Mouse (Mus musculus): Measurements from ENCODE around the gene Trf. TPM values are rescaled to one million over a fixed set of nuclear protein-coding genes. Genes with fewer than 3 reads are reported as not detected.

Trf gene
- polyA plus RNA-seq, 1 experiment from 2014 or later = 44.0 TPM

DNA sequence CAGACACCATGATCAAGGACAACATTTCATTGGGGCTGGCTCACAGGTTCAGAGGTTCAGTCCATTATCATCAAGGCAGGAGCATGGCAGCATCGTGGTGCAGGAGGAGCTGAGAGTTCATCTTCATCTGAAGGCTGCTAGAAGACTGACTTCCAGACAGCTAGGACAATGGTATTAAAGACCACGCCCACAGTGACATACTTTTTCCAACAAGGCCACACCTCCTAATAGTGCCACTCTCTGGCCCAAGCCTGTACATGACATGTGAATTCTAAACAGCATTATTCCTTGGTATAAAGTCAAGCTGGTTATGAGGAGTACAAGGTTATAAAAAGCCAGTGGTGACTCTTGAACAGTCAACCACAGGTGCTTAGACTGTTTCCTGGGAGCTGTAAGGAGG lies 75.7 kb downstream of the Trf start:
- no peak overlapping the region for H3K4me3 ChIP-seq (ENCODE audit: control insufficient read depth in 1 of 2, insufficient read depth in 1 of 2, low read depth in 1 of 2, low read length in 2 of 2)
- H3K4me2 ChIP-seq (ENCODE audit: low read length) = no peak overlapping the region
- no peaks in the 10 kb centered on the region for H3K4me1 ChIP-seq (ENCODE audit: control insufficient read depth in 2 of 2, insufficient read depth in 2 of 2, low read length in 2 of 2)
- no peak overlapping the region for H3K9ac ChIP-seq (ENCODE audit: low read length)
- no peaks in the 10 kb centered on the region for H3K27me3 ChIP-seq (ENCODE audit: control insufficient read depth, insufficient read depth, low read length)
- no peak overlapping the region for H3K27ac ChIP-seq (replicated peaks in 1 of 2; ENCODE audit: control insufficient read depth in 1 of 2, insufficient read depth in 1 of 2, low read depth in 2 of 2, low read length in 2 of 2)
- no peaks in the 10 kb centered on the region for H3K36me3 ChIP-seq (ENCODE audit: control insufficient read depth, insufficient read depth, low read length)
- H3K9me3 ChIP-seq (ENCODE audit: control insufficient read depth, low read length) = no peaks in the 10 kb centered on the region
- ATAC-seq (ENCODE audit: insufficient number of reproducible peaks, insufficient read depth, low FRiP score, low read depth) = no peak
- 71% methylated on average over 2 of the region's 2 CpGs for WGBS

Other genes with a start within 250 kb of the Trf start
- gene Slco2a1, start 241.7 kb downstream of the Trf start, polyA plus RNA-seq (2014; fragmentation: Nextera tagmentation; extraction: Ambion mirVana) = 6.5 and 7.0 TPM in 2 replicates
- 1.0 and 1.5 TPM in 2 replicates for gene Rab6b, start 118.7 kb downstream of the Trf start, polyA plus RNA-seq (2014; fragmentation: Nextera tagmentation; extraction: Ambion mirVana)
- gene Srprb, start 28.3 kb downstream of the Trf start, polyA plus RNA-seq (2014; fragmentation: Nextera tagmentation; extraction: Ambion mirVana) = 43.1 and 44.6 TPM in 2 replicates
- gene Gm20425, start 137 bp downstream of the Trf start, polyA plus RNA-seq (2014; fragmentation: Nextera tagmentation; extraction: Ambion mirVana) = 0.07 TPM in 1 of 2 replicates, not detected in the other
- gene 1300017J02Rik, start 74.6 kb upstream of the Trf start, polyA plus RNA-seq (2014; fragmentation: Nextera tagmentation; extraction: Ambion mirVana) = 0.32 and 1.3 TPM in 2 replicates
- 42.9 and 48.4 TPM in 2 replicates for gene Topbp1, start 74.8 kb upstream of the Trf start, polyA plus RNA-seq (2014; fragmentation: Nextera tagmentation; extraction: Ambion mirVana)
- 62.6 and 64.3 TPM in 2 replicates for gene Cdv3, start 135.4 kb upstream of the Trf start, polyA plus RNA-seq (2014; fragmentation: Nextera tagmentation; extraction: Ambion mirVana)
- 0.70 and 1.3 TPM in 2 replicates for gene Bfsp2, start 250.0 kb upstream of the Trf start, polyA plus RNA-seq (2014; fragmentation: Nextera tagmentation; extraction: Ambion mirVana)